Mouse (Mus musculus) duodenum, adult 2 months (tissue): ENCODE measurements around the gene Ifitm7. TPM values are rescaled to one million over a fixed set of nuclear protein-coding genes. Genes with fewer than 3 reads are reported as not detected.

ENCODE experiments used
- polyA plus RNA-seq: library from polyadenylated mRNA; depleted of rRNA; stranded (reverse); fragments of >200 nt; gene quantifications from 2 replicates; pipeline ENCODE4 v1.2.3, GENCODE M21; 2012; ENCODE audit warnings: low replicate concordance; rRNA removed

Ifitm7 gene
- polyA plus RNA-seq, result 0.09 TPM in 1 of 2 replicates, not detected in the other

DNA sequence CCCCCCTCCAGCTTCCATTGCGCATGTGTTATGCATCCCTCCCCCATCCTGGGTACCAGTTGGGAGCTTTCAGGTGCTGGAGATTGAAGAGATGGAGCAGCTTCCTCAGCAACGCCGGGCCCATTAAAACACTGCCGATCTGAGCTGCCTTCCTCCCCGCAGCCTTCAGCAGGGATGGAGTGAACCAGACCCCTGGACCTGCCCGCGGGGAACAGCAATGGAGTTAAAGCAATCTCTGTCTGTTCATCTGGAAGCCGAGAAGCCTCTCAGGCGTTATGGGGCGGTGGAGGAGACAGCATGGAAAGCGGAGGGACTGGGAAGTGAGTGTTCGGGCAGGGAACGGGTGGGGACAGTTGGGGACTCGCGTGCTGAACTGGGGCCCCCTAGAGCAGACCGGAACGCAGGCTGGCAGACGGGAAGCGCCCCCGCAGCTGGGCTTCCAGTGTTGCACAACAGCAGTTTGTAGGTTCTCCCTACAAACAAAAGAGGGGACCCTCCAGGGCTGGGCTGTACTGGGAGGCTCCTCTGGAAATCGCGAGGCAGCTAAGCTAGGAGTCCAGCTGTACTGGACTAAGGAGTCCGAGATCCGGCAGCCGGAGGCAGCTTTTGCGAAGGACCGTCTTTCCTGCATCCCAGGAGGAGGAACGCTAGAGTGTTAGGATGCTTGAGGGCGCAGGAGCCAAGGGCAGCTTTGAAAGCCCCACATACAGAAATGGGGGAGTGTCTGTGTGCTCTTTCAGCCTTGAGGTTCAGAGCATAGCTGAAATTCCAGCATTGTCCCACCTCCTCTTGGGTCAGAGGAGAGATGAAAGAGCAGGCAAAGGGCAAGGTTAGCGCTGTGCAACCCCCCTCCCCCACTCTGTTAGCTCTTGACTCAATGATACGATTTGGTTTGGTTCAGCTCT, at the start of gene Ifitm7, which contains the start of gene 2900011O08Rik:
TSS of gene Ifitm7 (minus strand) at position 315 of the 905 bp plus-strand sequence.
TSS of gene 2900011O08Rik (plus strand) at position 31 of the 905 bp plus-strand sequence.

Other genes starting within 250 kb of the Ifitm7 start
- 2.8 and 3.6 TPM in 2 replicates for gene Rrn3, start 206.2 kb downstream of the Ifitm7 start, polyA plus RNA-seq
- 26.7 and 31.4 TPM in 2 replicates for gene Ntan1, start 168.0 kb downstream of the Ifitm7 start, polyA plus RNA-seq
- 64.3 and 91.1 TPM in 2 replicates for gene Pdxdc1, start 83.8 kb downstream of the Ifitm7 start, polyA plus RNA-seq
- gene Mpv17l, start 83.7 kb downstream of the Ifitm7 start, polyA plus RNA-seq, result 0.36 and 4.1 TPM in 2 replicates
- gene 2900011O08Rik, start 284 bp downstream of the Ifitm7 start, polyA plus RNA-seq, result 0.27 TPM in 2 replicates
- gene Nde1, start 176.4 kb upstream of the Ifitm7 start, polyA plus RNA-seq, result 11.6 and 17.2 TPM in 2 replicates
- 3.1 and 3.3 TPM in 2 replicates for gene Marf1, start 176.5 kb upstream of the Ifitm7 start, polyA plus RNA-seq